Mouse (Mus musculus) neutrophil, adult 65 days (primary cell): ENCODE data around the gene Ptprj. TPM values are rescaled to one million over a fixed set of nuclear protein-coding genes. Genes with fewer than 3 reads are reported as not detected.

Experiments used
- total RNA-seq: library from RNA; stranded (reverse); gene quantifications from 2 replicates; pipeline ENCODE4 v1.2.4, GENCODE M21; 2023

Gene Ptprj
- total RNA-seq: 92.1 and 96.5 TPM in 2 replicates

DNA sequence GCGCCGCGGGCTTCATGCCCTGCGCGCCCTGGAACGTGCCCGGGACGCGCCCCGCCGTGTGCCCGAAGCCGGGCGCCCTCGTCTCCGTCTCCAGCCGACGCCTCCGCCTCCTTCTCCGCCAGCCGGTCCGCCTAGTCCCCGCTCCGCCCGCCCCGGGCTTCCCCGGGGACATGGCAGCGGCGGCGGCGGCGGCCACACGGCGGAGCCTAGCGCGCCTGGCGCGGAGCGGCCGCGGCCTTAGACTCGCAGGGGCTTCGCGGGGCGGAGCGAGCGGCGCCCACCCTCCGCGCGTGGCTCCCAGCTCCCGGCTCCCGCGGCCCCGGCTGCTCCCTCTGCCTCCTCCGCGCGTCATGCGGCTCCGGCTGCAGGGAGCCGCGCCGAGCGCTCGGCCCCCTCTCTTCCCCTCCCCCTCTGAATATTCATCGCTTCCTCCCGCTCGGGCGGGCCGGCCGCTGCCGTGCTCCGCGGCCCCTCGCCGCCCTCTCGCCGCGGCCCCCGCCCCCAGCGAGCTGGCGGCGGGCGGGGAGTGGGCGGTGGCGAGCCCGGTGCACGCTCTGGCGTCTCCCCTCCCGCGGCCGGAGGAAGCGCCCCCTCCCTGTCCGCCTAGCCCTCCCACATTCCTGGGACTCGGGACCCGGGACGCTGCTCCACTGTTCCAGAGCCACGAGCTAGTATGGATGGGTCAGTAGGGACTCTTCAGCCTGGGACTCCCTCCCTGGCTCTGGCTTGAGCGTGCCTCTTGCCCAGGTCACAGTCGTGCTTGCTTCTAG is at the start of gene Ptprj:
Gene Ptprj, minus strand, starts transcription at position 412 of the 770 bp plus-strand sequence.

DNA sequence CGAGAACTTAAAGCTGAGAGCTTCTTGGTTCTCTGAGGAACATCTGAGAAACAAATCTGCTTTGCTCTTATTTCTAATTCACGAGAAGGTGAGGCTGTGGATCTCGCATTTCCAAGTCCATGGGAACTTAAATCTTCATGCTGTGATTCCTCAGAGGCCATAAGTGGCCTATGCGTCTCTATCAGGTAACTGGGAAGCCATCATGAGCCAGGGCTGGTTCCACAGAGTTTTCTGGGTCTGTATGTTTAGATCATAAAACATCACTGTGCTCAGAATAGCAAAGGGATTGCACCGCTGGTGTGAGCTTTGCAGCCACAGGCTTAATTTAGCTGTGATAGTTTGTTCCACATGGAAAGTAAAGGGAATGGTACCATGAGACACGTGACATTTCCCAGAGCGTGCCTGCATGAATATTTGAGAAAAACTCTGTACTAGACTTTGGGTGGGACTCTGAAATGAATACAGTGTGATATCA is 181.8 kb downstream of the Ptprj start, which contains the start of gene Olfr1274-ps:
Gene Olfr1274-ps, plus strand, starts transcription at position 51 of the 475 bp plus-strand sequence.

Other genes with a start within 250 kb of the Ptprj start
- not detected in 2 replicates for gene Olfr1274-ps, start 182.0 kb downstream of the Ptprj start, total RNA-seq
- 25.3 and 40.3 TPM in 2 replicates for gene Nup160, start 96.6 kb upstream of the Ptprj start, total RNA-seq
- gene Fnbp4, start 164.7 kb upstream of the Ptprj start, total RNA-seq: 144 and 199 TPM in 2 replicates
- gene Agbl2, start 202.1 kb upstream of the Ptprj start, total RNA-seq: 0.16 and 0.39 TPM in 2 replicates